Mouse (Mus musculus) right cerebral cortex, postnatal 25 days (tissue): ENCODE results near the gene Dlx5.

Experiments
- DNase-seq: peaks from one replicate; pipeline ENCODE4 v3.0.0; 2022

Dlx5 gene

DNA sequence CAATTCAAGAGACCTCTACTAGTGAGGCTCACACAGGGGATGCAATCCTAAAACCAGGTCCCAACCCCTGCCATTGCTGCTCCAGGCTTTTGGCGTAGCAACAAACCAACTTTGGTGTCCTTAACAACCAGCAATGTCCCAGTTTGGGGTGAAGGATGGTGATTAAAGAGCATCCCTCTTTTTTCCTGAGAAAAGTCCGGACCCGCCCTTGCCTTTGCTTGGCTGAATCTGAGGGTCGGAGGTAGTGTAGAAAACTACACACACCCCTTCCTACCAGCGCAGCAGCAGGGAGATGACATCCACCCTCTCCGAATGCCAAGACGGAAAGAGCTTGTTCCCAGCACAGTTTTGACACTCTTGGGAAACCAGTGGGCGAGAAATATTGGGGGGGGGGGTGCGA, 6.2 kb downstream of the Dlx5 start:
- no peak for DNase-seq

- no peak for DNase-seq
Measured at GRCm38 (mm10) chr6:6875136-6875535, 6.7 kb downstream of the Dlx5 start.

GRCm38 (mm10) chr6:6874073-6874771, 7.7 kb downstream of the Dlx5 start:
- DNase-seq: no peak

DNA sequence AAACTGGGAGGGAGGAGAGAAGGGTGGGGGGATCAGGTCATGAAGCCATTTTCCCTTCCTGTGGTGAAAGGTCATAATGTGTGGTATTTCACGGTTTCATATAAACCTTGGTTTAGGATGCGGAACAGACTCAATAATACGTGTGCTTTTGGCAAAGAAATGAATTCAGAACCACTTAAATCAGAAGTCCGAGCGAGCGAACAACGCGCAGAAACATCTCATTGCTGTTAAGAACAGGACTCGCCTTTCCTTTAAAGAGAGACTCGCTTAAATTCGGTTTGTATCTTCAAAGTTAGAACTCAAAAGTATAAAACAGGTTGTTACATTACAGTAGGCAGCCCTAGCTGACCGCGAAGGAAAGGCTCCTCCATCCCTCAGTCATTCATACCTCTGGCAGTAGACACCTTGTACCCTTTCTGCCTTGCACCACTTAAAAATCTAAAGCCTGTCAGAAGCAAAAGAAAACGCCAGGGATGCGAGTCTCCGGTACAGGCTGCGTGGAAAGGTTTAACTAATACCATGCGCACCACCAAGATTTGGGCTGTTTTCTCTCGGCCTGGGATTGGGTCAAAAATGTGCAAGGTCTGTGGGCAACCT, 8.3 kb downstream of the Dlx5 start:
- no peak for DNase-seq

GRCm38 (mm10) chr6:6872873-6873272, 9.0 kb downstream of the Dlx5 start:
- DNase-seq: no peak

DNA sequence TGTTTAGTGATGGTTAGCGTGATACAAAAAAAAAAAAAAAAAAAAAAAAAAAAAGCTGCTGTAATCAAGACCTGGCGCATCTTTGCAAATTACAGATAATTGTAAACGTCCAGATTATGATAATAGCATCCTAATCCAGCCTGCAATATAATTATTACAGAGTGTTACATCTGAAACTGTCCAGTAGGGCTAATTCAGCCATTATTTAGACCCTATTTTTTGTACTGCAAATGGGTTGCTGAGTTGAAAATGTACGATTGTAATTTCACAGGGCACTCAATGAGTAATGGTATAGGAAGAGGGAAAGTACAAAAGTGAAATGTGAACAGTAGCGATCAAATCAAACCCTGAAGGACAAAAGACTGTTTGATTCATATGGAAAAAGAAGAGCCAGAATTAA, 10.2 kb downstream of the Dlx5 start:
- no peak for DNase-seq

DNA sequence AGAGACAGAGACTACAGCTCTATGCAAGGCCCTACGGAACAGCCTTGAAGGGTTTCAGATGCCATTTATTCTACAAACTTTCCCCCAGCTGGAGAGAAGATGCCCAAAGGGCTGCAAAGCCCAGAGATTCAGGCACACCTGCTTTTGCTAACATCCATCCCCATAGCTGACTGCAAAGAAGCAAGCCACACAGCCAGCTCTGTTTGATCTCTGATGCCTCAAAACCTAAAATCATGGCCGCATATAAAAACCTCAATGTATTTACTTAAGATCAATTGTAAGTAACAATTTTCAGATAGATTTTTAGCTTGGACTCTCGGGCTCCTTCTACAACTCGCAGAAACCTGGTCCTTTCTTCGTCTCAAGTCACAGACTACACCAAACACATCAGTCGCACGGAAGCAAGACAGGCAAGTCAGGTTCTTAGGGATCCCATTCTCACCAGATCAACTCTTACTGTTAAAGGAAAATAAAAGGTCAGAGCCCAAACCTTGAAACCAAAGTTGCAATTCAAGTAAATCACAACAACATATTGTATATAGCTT, 10.9 kb downstream of the Dlx5 start:
- no peak for DNase-seq

DNA sequence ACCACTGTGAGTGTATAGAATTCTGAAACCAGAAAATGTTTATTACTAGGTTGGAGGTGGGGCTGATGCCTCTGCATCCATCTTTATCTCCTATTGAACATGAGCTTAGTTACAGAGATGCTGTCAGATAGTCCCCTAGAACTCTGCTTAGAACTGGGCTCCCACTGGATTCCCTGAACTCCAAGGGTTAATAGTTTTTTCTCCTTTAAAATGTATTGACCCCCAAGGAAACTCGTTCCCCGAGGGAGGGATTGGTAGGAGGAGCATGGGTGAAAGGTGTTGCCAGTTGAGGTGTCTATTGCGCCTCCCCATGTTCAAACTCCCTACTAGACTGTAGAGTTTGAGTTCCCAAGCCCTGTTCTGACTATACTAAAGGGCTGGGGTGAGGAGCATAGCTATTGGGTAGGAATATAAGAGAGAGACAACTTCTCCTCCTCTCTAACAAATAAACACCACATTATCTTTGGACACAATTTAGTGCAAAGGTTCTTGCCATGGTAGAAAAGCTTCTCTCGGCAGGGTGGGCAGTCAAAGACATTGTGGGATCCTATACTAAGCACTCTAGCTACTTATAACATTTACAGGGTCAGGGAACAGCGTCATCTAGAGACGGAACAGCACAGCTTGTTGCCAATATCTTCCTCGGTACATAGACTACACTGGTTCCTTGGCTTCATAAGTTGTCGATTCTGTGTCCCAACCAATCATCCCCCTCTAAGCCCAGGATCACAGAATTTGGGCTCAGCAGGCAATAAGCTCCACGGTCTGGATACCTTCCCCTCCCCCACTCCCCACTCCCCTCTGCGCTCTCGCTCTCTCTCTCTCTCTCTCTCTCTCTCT, 11.7 kb downstream of the Dlx5 start:
- DNase-seq: no peak

DNA sequence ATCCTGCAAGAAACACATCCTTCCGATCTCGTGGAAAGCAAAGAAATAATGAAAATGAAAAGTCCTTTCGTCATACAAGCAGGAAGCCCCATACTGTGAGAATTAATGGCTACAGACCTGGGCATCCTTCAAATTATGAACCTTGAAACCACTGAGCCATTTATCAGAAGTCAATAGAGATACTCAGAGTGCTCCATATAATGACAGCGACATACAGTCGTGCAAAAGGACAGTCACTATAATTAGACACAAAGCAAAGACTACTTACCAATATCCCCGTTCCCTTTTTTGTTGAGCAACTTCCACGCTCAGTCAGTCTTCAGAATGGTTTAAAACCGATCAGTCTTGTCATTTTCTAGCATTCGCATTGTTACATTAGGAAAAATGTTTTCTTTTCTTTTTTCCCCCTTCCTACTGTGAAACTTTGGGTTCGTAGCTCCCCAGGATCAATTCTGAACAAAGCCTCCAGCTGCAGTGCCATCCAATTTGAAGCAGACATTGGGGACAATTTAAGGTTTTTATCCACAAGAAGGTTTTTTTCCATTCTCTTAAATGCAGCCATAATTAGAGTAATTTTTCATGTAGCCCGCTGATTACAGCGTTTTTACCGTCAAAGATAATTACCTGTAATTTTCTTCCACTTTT, 12.7 kb downstream of the Dlx5 start:
- DNase-seq: no peak

DNA sequence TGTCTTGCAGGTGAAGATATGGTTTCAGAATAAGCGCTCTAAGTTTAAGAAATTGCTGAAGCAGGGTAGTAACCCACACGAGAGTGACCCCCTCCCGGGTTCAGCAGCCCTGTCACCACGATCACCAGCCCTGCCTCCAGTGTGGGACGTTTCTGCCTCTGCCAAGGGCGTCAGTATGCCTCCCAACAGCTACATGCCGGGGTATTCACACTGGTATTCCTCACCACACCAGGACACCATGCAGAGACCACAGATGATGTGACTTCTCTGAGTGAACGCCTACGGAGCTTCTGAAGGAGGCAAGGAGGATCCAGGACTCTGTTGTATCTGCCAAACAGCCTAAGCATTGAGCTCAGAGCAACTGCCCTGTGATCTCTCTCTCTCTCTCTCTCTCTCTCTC, 14.9 kb downstream of the Dlx5 start:
- DNase-seq: no peak

DNA sequence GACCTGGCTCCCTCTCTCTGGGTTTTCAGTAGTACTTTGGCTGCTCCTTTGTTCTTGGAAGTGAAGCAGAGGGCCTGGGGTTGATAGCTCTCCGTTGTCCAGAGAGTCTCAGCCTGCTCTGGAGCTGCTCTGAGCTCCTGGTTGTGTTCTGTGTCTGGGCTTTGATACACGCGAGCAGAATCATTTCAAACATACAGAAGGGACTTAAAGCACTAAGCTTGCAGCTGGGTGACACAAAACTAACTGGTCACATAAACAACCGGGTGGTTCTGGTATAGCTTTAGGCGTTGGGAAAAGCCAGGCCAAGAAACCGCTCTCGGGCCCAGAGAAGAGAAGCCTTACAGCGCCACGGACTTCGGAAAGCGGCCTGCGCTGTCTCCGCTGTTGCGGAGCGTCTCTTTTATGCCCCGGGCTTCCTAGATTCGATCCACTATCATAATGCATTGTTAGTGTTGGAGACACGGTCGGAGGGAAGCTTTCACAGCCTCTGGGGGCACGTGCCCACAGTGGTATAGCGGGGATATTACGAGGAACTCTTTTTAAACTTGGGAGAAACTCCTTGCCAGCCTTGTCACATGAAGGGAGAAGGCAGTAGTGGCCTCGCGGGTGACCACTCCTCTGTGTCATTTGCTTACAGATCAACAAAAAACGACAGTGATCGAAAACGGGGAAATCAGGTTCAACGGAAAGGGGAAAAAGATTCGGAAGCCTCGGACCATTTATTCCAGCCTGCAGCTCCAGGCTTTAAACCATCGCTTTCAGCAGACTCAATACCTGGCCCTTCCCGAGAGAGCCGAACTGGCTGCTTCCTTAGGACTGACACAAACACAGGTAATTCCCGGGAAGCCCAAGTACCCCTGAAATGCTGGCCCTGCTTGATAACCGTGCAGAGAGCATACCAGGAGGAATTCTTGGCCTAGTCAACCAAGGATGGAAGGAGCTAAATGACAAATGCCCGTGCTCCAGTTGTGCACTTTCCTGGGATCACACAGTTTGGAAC, 17.1 kb downstream of the Dlx5 start:
- no peak for DNase-seq

DNA sequence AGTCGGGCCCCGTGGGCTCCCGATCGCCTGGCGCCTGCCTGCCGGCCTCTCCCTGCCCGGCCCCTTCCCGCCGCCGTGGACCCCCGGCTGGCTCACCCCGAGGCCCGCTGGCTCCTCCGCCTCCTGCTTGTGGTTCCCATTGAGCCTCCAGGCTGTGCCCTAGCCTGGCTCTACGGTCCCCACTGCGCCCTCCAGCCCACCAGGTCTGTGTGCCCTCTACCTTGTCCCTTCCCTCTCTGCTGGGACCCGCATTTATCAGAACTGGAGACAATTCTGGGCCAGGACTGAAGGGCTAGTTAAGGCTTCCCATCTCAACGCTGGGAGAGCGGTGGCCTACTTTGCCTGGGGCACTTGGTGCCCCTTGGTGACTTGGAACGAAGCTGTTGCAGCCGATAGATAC, 17.9 kb downstream of the Dlx5 start:
- no peak for DNase-seq

DNA sequence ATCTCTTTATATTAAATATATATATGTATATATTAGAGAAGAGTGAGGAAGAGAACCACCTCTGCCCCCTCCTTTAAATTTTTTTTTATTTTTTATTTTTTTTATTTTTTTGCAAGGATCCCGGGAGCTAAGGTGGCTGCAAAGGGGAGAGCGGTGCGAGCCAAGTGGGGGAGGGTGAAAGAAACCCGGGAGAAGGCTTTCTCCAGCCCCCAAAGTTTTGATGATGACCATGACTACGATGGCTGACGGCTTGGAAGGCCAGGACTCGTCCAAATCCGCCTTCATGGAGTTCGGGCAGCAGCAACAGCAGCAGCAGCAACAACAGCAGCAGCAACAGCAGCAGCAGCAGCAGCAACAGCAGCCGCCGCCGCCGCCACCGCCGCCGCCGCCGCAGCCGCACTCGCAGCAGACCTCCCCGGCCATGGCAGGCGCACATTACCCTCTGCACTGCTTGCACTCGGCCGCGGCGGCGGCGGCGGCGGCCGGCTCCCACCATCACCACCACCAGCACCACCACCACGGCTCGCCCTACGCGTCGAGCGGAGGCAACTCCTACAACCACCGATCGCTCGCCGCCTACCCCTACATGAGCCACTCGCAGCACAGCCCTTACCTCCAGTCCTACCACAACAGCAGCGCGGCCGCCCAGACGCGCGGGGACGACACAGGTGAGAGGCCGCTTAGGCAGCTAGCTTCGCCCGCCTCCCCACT, 18.6 kb downstream of the Dlx5 start, which contains the start of gene Dlx6:
Dlx6 (plus strand) TSS at position 175 of the 711 bp plus-strand sequence.
- no peak for DNase-seq

- no peak for DNase-seq
Measured at GRCm38 (mm10) chr6:6862611-6863010, 19.3 kb downstream of the Dlx5 start.

DNA sequence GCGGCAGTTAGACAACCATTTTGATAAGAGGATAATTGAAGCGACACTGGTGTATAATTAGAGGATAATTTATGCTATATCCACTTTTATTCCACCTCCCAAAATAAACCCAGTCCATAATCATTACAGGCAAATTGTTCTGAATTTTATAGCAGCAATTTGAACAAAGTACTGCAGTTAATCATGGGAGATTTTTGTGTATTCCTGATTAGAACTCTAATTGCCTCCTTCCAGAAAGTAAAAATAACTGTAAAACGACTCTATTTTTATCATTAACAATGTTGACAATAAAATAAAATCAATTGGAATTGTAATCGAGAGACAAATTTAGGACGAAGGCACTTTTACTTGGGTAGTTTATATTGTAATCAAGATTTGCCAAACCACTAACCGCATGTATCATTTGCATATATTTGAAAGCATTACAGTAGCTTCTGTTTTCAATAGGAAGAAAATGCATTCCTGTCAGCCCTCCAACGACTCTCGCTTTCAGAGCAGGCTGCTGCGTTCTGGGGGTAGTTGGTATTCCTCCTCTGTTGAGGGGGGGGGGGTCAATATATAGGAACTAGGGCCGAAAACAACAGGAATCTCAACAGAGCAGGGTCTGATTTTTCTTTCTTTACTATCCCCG, 20.0 kb downstream of the Dlx5 start:
- no peak for DNase-seq

DNA sequence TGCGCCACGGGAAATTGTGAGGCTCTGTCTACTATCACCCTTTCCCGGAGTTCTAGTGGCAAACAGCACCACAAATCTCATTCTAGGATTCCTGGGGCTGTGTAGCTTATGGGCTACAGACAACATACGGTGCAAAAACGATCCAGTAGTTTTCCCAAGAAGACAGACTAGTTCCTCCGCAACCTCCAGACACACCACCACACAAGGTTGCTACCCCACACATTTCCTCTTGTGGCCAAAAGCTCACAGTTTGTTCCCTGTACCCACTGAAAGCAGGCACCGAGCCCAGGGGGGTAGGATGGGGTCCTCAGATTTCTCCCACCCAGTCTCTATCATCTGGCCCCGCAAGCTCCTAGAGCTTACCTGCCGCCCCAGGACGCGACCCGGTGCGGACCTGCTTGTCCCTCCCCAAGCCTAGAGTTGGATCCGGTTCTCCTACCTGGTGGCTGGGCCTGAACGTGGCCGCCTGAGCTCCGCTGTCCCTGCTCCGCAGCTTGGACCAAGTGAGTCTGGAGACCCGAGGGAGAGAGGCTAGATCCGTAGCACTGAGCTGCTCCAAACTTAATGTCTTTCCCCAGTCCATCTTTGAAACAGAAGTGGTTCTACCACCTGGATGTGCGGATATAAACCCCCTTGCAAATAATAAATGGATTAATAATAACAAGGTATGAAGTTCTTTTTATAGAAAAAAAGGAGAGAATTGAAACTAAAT, 20.6 kb downstream of the Dlx5 start:
- DNase-seq: no peak

- no peak for DNase-seq
Measured at GRCm38 (mm10) chr6:6860411-6861085, 21.3 kb downstream of the Dlx5 start.

GRCm38 (mm10) chr6:6859950-6860410, 21.9 kb downstream of the Dlx5 start:
- no peak for DNase-seq
